Mouse (Mus musculus): ENCODE data around the gene Olfr710.
"Not testable (repeated sequence)": the region's sequence is repeated elsewhere in the genome, so short reads cannot be mapped to it uniquely, and the experiment has no call there.

Gene Olfr710

DNA sequence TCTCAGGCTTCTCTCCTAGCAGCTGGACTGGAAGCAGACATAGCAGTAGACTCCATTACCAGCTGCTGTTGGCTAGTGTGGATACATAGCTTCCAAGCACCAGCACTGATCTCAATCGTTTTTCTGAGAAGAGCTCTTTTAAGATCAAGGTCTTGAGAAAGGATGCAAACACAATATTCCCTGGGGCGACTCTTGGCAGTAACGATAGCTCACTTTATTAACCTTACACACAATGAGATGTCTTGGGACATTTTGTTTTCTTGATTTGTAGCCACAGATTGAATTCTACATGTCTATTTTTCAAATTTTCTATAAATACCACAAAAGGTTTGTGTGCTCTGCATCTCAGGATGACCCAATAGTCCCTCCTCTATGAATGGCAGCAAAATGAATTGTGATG is at the start of gene Olfr710:
Olfr710 (minus strand) TSS at position 101 of the 400 bp plus-strand sequence.
- no peak for DNase-seq (ENCODE audit: low spot score in 2 of 2)

DNA sequence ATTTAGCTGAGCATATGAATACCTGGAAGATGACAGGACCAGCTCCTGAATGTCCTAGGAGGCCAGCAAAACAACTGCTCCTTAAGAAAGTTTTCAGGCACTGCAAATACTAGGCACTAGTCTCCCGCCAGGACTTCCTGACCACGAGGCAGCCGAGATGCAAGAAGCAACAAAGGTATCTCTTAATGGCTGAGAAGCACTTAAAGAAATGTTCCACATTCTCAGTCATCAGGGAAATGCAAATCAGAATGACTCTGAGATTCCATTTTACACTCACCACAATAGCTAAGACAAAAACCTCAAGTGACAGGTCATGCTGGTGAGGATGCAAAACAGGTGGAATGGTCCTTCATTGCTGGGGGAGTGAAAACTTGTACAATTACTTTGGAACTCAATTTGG is 37.1 kb upstream of the Olfr710 start:
- DNase-seq (ENCODE audit: low spot score in 2 of 2), result no peak

GRCm38 (mm10) chr7:106975353-106975752 is 27.2 kb upstream of the Olfr710 start, which contains the start of gene Olfr711:
Gene Olfr711 (minus strand): TSS chr7:106975453.
- DNase-seq (ENCODE audit: low spot score in 2 of 2), result no peak

GRCm38 (mm10) chr7:106967503-106967902 is 19.4 kb upstream of the Olfr710 start:
- DNase-seq (ENCODE audit: low spot score in 2 of 2), result not testable (repeated sequence)

GRCm38 (mm10) chr7:106963837-106964236 is 15.7 kb upstream of the Olfr710 start, which contains the start of gene Olfr6:
Gene Olfr6 (minus strand): TSS chr7:106963937.
- no peak for DNase-seq (ENCODE audit: low spot score in 2 of 2)

DNA sequence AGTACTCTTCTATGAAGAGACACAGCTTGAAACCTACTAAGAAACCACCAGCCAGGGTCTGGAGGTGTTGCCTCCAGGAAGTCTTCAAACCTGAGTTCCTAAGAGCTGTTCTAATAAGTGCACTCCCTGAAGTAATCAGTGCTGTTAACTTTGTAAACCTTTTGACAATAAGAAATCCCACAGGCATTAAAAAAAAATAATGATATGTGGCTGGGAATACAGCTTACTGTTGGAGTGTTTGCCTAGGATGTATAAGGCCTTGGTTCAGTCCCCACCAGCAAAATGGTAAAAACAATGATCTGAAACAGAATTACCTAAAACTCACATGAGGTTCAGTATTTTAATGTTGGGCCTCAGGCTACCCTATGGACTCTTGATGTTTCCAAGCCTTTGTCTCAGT is 16.0 kb downstream of the Olfr710 start, which contains the start of gene Olfr709-ps1:
Olfr709-ps1 (minus strand) TSS at position 101 of the 400 bp plus-strand sequence.
- no peak for DNase-seq (ENCODE audit: low spot score in 2 of 2)

DNA sequence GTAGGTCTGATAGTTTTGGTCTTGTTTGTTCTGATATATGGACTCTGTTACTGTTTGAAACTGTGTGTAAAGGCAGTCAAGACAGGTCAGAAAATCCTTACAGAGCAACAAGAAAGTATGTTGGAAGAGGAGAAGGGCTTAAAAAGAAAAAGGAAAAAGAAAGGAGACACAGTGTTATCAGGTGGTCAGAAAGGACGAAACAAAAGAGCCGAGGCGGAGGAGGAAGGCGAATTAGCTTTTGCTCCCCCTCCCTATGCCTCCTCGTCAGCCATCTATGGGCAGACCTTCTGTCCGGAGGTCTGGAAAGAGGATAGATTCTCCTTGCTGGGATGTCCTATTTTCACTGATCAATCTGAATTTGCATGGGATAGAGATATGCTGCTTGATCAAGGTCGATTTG is 27.2 kb downstream of the Olfr710 start:
- DNase-seq (ENCODE audit: low spot score in 2 of 2), result not testable (repeated sequence)

- DNase-seq (ENCODE audit: low spot score in 2 of 2), result no peak
Observed at GRCm38 (mm10) chr7:106907676-106908075, 40.4 kb downstream of the Olfr710 start, which contains the start of gene Olfr1532-ps1. Gene Olfr1532-ps1 (plus strand): TSS chr7:106908001.

GRCm38 (mm10) chr7:106901141-106901540 is 47.0 kb downstream of the Olfr710 start, which contains the start of gene Olfr707:
Gene Olfr707 (minus strand): TSS chr7:106901241.
- DNase-seq (ENCODE audit: low spot score in 2 of 2), result not testable (repeated sequence)
